Mouse (Mus musculus) kidney, postnatal 25 days (tissue): ENCODE results near the gene Ormdl3.
A peak's percentile ranks its signal among the peaks of the same experiment; 100 is the strongest.

ENCODE experiments used
- DNase-seq, 2 experiments: peaks; one replicate each; pipeline ENCODE4 v3.0.0; 2021; ENCODE audit warnings: mixed read lengths in 2 of 2

Gene Ormdl3

GRCm38 (mm10) chr11:98587684-98588546, 747 bp upstream of the Ormdl3 start:
- DNase-seq: peak; percentile 75 to 88

- peak in 1 of 2 experiments; percentile 28 for DNase-seq
Observed at GRCm38 (mm10) chr11:98586087-98586891, 879 bp downstream of the Ormdl3 start.

- DNase-seq: no peak
Observed at GRCm38 (mm10) chr11:98584629-98585177, 2.5 kb downstream of the Ormdl3 start.

DNA sequence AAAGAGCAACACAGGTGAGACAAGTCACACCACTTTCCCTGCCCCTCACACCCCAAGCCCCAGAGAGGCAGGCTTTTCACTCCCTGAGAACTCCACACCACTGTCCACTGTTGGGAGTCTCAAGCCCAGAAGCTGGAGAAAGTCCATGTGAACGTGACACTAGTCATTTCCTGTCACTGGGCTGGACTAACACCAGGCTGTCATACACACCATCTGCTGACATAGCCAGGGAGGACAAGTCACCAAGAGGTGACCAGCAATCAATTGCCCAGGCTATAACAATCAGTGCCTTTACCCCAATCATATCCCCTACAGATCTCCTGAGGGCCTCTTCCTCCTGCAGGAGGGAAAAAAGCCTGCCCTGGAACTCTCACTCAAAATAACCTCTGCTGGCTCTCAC, 3.0 kb downstream of the Ormdl3 start:
- no peak for DNase-seq

GRCm38 (mm10) chr11:98583571-98583970, 3.6 kb downstream of the Ormdl3 start:
- no peak for DNase-seq

DNA sequence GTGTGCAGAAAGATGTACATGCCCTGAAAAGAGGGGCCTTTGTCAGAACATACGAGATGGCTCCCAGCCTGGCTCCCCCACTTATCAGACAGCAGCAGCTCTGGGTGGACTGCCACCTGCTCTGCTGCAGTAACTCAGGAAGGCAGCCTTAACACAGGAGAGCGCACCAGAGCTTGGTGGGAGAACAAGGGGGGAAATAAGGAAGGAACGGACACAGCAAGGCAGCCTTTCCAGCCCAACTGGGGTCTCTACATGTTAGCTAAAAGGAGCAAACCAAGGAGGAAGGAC, 4.0 kb downstream of the Ormdl3 start:
- no peak for DNase-seq

DNA sequence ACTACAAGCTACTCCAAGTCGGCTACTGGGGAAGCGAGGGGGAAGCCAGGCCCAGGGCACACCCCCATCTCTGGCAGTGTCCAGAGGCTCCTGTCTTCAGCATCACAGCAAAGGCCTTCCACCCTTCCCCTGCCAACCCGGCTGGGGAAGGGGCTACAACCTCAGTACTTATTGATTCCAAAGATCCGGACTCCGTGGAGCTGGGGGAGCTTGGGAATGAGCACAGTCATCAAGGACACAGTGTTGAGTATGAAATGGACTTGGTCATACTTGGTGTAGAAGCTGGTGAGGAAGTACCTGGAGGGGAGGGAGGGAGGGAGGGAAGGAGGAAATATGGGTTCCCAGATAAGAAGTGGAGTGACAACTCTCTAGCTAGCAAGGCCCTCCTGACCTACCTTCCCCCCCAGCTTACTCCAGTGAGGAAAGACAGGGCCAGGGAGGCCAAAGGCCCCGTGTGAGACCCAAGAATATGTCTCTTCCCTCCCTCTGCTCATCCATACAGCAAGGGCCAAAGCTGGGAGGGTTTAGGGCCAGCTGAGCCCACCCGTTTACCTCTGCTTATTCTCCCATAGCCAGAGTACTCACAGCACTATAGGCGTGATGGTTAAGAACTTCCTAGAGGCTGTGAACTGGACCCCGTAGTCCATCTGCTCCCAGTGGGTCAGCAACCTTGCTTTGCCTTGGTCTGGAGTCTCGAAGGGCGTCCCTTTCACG, 4.5 kb downstream of the Ormdl3 start:
- DNase-seq: no peak

GRCm38 (mm10) chr11:98582030-98582388, 5.2 kb downstream of the Ormdl3 start:
- DNase-seq: no peak

- no peak for DNase-seq
Observed at GRCm38 (mm10) chr11:98581286-98582029, 5.7 kb downstream of the Ormdl3 start.

- peak; percentile 56 to 59 for DNase-seq
Observed at GRCm38 (mm10) chr11:98580301-98581121, 6.7 kb downstream of the Ormdl3 start.

GRCm38 (mm10) chr11:98577776-98578175, 9.4 kb downstream of the Ormdl3 start:
- DNase-seq: no peak

DNA sequence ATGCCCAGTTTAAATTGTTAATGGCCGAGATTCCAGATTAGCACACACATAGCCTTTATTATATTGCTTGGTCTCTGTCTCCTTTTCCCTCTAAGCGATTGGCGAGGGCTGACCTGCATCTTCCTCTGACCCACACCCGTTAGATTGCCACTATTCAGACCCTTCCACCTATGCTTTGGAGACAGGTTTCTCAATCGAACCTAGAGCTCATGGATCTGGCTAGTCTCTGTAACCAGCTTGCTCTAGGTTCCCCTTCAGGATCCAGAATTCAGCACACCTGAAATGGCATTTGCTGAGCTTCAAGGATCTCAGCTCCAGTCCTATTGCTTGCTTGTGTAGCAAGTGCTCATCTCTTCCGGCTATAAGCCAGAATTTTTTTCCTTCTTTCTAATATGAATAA, 17.7 kb downstream of the Ormdl3 start:
- no peak for DNase-seq

GRCm38 (mm10) chr11:98568326-98568725, 18.8 kb downstream of the Ormdl3 start:
- no peak for DNase-seq

DNA sequence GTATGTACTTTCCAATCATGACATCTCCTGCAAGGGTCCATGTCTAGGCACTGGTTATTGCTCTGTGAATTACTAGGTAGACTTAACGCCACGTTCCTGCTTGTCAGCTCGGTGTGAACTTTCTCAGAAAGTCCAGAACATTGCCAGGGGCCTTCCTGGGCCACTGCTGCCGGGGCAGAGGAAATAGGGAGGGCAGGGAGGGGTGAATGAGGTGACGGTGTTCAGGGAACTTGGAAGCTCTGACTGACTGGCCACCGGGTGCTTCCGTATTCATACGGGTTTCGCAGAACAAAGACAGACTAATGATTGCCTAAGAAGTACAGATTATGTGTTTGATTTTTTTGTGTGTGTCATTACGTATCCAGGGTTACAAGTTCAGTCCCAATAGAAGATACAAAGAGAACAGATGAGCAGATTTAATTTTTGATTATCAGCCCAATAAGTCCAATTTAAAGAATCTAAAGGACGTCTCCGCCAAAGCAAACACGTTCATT, 23.2 kb downstream of the Ormdl3 start:
- DNase-seq: no peak

DNA sequence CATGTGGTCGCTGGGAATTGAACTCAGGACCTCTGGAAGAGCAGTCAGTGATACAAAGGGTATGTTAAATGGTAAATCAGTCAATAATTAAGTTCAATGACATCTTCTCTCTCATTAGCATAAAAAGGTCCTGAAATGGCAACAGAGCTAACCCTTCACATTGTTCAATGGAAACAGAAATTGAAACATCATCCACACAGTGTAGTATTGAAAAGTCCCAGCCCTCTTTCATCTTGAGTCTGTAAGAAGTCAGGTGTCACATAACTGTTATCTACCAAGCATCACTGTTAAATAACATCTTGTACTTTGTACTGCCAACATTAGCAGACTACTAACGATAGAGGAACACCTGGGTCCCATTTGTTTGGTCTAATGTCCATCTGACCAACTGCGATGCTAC, 24.1 kb downstream of the Ormdl3 start:
- DNase-seq: no peak

GRCm38 (mm10) chr11:98560942-98561341, 26.2 kb downstream of the Ormdl3 start:
- DNase-seq: no peak

- no peak for DNase-seq
Observed at GRCm38 (mm10) chr11:98555124-98555700, 32.0 kb downstream of the Ormdl3 start.

DNA sequence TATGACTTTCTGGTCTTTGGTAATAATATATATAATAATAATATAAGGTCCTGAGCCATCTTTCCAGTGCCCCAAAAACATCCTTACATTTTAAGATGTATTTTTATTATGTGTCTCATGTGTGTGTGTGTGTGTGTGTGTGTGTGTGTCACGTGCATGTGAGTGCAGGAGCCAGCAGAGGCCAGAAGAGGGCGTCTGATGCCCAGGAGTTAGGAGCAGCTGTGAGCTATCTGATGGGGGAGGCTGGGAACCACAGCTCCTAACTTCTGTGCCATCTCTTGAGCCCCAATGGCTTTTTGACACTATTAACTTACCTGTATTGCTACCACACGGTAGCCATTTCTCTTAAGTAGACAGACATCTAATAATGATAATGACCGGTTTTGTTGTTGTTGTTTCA, 33.2 kb downstream of the Ormdl3 start:
- no peak for DNase-seq

DNA sequence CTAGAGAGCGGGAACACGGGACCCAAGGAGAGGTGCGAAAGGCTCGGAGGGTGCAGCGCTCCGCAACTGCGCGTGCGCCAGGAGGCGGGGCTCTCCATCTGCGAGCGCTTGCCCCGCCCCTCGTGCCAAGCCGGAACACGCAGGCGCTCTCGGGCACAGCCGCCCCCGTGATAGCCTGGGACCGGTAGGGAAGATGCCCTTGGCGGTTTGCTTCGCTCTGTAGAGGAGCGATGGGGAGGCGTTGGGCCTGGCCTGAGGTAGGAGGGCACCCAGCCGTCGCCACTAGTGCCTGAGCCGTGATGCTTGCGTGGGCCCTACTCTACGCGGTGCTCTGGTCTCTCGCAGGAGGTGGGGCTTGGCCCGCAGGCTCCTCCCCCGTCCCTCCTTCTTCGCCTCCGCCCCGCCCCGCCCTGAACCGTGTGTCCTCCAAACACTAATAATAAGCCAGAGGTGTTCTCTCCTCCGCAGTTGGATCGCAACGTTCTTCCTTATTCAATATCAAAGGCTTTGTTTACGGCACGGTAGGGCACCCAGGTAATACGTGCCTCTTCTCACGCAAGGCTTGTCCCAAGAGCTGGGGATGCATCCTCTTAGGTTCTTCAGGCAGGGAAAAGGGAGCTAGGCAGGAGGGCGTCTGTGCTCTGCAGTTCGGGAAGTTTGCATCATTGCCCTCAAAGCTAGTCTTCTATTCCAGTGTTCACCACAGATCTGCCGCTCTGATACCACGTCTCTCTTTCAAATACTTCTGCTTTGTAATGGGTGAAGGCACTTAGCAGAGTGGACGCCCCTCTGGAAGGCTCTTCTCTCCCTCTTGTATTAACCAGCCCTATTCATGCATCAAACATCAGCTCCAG, 36.0 kb downstream of the Ormdl3 start, which contains the start of gene Zpbp2:
Gene Zpbp2 (plus strand): TSS at position 123 of the 854 bp plus-strand sequence.
- DNase-seq: peak; percentile 85 to 90
